Mouse (Mus musculus) limb, embryonic 12.5 days (tissue): ENCODE data around the gene Pip4k2b. TPM values are rescaled to one million over a fixed set of nuclear protein-coding genes. Genes with fewer than 3 reads are reported as not detected.
A peak's percentile ranks its signal among the peaks of the same experiment; 100 is the strongest.
"Not testable (repeated sequence)": the region's sequence is repeated elsewhere in the genome, so short reads cannot be mapped to it uniquely, and the experiment has no call there.

Experiments used
- ATAC-seq: fragments of 200-750 bp; cut with Nextera tagmentation; 2 replicates; pipeline ENCODE4 v1.8.0; 2017; ENCODE audit warnings: low read depth, moderate TSS enrichment; ENCODE audit not compliant: insufficient number of reproducible peaks, insufficient read depth, low FRiP score, low TSS enrichment
- H3K27ac ChIP-seq: fragments of 300-500 bp; sonication (generic); 2 replicates; pipeline ENCODE4 v1.5.1; 2016; ENCODE audit warnings: mild to moderate bottlenecking, moderate library complexity
- H3K27me3 ChIP-seq: fragments of 300-500 bp; sonication (generic); 2 replicates; pipeline ENCODE4 v1.6.1; 2016; ENCODE audit warnings: mild to moderate bottlenecking, moderate library complexity
- H3K36me3 ChIP-seq: fragments of 300-500 bp; sonication (generic); 2 replicates; pipeline ENCODE4 v1.6.1; 2016; ENCODE audit warnings: mild to moderate bottlenecking, moderate library complexity
- H3K4me1 ChIP-seq: fragments of 300-500 bp; sonication (generic); replicated peaks from 2 replicates; pipeline ENCODE4 v1.6.1; 2016
- H3K4me2 ChIP-seq: fragments of 300-500 bp; sonication (generic); 2 replicates; pipeline ENCODE4 v1.6.1; 2016; ENCODE audit warnings: mild to moderate bottlenecking, moderate library complexity
- H3K4me3 ChIP-seq: fragments of 300-500 bp; sonication (generic); replicated peaks from 2 replicates; pipeline ENCODE4 v1.5.1; 2016; ENCODE audit warnings: mild to moderate bottlenecking
- H3K9ac ChIP-seq: fragments of 300-500 bp; sonication (generic); replicated peaks from 2 replicates; pipeline ENCODE4 v1.6.1; 2016; ENCODE audit warnings: mild to moderate bottlenecking, moderate library complexity
- H3K9me3 ChIP-seq: fragments of 300-500 bp; sonication (generic); 2 replicates; pipeline ENCODE4 v1.6.1; 2016; ENCODE audit warnings: mild to moderate bottlenecking, moderate library complexity
- WGBS: fragments of 180-500 bp; shearing (Covaris S2); methylation state at CpG from one replicate; pipeline ENCODE4 v1.1.7; 2016; 5-methylcytosine and 5-hydroxymethylcytosine counted together
- polyA plus RNA-seq: library from polyadenylated mRNA; unstranded; fragments of >200 nt; fragmentation: Nextera tagmentation; extraction: Ambion mirVana; gene quantifications from 2 replicates; pipeline ENCODE4 v1.2.1, GENCODE M21; 2016

The Pip4k2b gene
- polyA plus RNA-seq: 2.2 and 2.7 TPM in 2 replicates

DNA sequence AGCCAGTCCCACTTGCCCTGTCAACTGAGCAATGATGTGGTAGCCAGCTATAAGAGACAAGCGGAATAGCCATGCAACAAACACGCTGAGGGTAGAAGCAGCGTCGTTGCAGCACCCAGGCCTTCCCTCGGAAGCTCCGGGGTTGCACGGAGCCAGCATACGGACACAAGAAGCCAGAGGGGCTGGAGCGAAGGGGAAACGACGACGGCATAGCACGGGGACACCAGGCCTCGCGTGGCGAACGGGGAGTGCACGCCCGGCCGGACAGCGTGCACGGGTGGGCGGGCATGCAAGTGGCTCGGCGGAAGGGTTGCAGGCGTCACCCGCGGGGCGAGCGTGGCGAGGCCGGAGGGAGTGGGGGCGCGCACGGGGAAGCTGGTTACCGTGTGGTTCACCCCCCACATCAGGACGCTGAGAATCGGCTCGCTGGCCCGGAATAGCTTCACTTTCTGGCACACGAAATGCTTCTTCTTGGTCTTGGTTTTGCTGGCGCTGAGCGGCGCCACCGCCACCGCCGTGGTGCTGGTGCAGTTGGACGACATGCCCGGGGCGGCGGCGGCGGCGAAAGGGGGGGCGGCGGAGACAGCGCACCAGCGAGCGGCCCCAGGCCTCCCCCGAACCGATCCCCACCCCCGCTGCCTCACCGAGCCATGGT, at the start of gene Pip4k2b:
TSS of gene Pip4k2b (minus strand) at position 642 of the 655 bp plus-strand sequence.
- peak within 1 kb of the TSS; percentile 83 for H3K4me3 ChIP-seq
- peak within 1 kb of the TSS; percentile 82 for H3K9ac ChIP-seq
- ATAC-seq: peak; percentile 16; the same call in 1 of the 2 replicates
- no peaks in the 10 kb centered on the region for H3K27me3 ChIP-seq
- WGBS: under 1% methylated on average over 48 of the region's 63 CpGs
- H3K27ac ChIP-seq: peak within 1 kb of the TSS; percentile 94
- peak within 1 kb of the TSS; percentile 85 for H3K4me2 ChIP-seq
- H3K36me3 ChIP-seq: peaks cover 34% of the 10 kb centered on the region
- H3K4me1 ChIP-seq: peaks cover 18% of the 10 kb centered on the region
- 0 out of 2 replicates have a peak, but pooled peaks cover under 1% of the 10 kb centered on the region for H3K9me3 ChIP-seq

DNA sequence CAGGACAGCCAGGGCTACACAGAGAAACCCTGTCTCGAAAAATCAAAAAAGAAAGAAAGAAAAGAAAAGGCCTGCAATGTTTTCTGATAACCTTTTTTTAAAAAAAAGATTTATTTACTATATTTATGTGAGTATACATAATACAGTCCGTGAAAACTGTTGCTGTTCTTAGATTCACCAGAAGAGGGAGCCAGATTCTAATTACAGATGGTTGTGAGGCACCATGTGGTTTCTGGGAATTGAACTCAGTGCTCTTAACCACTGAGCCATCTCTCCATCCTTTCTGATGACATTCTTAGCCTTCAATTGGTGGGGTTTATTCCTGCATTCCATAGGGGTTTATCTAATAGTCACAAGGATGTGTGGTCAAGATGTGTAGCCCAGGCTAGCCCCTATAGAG, 48.7 kb upstream of the Pip4k2b start:
- Histone ChIP-seq H3K4me2 (no peak overlapping the region), H3K4me3 (no peak overlapping the region), H3K27ac (no peak overlapping the region), H3K9ac (no peak overlapping the region), H3K36me3 (no peaks in the 10 kb centered on the region), H3K9me3 (no peaks in the 10 kb centered on the region), H3K27me3 (no peaks in the 10 kb centered on the region), H3K4me1 (no peaks in the 10 kb centered on the region; the same call in 1 of the 2 replicates)
- WGBS: 8% methylated on average over 2 of the region's 2 CpGs
- no peak for ATAC-seq

DNA sequence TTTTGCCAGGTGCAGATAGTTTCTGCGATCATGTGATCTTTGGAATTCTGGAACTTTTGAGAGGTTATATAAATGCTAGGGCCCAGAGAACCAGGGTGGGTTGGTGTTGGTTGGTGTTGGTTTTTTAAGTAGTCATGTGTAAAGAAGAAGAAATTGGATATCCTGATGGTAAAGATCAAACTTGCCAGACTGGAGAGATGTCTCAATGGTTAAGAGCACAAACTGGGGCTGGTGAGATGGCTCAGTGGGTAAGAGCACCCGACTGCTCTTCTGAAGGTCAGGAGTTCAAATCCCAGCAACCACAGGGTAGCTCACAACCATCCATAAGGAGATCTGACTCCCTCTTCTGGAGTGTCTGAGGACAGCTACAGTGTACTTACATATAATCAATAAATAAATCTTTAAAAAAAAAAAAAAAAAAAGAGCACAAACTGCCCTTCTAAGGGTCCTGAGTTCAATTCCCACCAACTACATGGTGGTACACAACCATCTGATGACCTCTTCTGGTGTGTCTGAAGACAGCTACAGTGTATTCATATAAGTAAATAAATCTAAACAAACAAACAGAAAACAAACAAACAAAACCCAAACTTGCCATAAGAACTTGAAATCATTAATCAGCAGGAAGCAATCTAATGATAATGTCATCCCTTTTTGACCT, 46.4 kb upstream of the Pip4k2b start:
- WGBS: 86% methylated on average over 2 of the region's 2 CpGs
- H3K9me3 ChIP-seq, H3K27ac ChIP-seq, ATAC-seq, H3K36me3 ChIP-seq, H3K4me2 ChIP-seq, H3K27me3 ChIP-seq, H3K4me3 ChIP-seq, H3K4me1 ChIP-seq, H3K9ac ChIP-seq: not testable (repeated sequence)

DNA sequence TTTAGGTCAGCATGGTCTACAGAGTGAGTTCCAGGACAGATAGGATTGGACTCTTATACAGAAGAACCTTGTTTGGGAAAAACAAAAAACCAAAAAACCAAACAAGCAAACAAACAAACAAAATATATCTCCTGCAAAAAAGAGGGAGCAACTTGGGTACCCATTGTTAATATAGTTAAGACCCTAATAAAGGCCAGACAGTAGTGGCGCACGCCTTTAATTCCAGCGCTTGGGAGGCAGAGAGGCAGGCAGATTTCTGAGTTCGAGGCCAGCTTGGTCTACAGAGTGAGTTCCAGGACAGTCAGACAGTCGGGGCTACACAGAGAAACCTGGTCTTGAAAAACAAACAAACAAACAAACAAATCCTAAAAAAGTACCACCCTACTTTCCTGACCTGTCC, 45.2 kb upstream of the Pip4k2b start:
- Histone ChIP-seq H3K4me2 (no peak overlapping the region), H3K9me3 (no peaks in the 10 kb centered on the region), H3K27me3 (no peaks in the 10 kb centered on the region), H3K36me3 (no peaks in the 10 kb centered on the region), H3K9ac (no peak overlapping the region), H3K4me1 (no peaks in the 10 kb centered on the region), H3K4me3 (no peak overlapping the region), H3K27ac (no peak overlapping the region)
- no peak for ATAC-seq
- WGBS: 88% methylated on average over 5 of the region's 5 CpGs

DNA sequence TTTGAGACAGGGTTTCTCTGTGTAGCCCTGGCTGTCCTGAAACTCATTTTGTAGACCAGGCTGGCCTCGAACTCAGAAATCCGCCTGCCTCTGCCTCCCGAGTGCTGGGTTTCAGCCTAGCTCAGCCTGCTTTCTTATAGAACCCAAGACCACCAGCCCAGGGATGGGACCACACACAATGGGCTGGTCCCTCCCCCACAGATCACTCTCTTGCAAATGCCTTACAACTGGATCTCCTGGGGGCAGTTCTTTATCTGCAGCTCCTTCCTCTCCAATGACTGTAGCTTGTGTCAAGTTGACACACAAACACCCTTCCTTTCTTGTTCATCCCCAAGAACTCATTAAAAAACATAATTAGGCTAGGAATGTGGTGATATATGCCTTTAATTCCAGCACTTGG, 43.5 kb upstream of the Pip4k2b start:
- Histone ChIP-seq H3K27ac (no peak overlapping the region), H3K4me2 (no peak overlapping the region), H3K4me3 (no peak overlapping the region), H3K4me1 (peaks cover 3% of the 10 kb centered on the region; the same call in 1 of the 2 replicates), H3K36me3 (no peaks in the 10 kb centered on the region), H3K9ac (no peak overlapping the region), H3K27me3 (no peaks in the 10 kb centered on the region), H3K9me3 (0 out of 2 replicates have a peak, but pooled peaks cover 2% of the 10 kb centered on the region)
- ATAC-seq: no peak
- WGBS: 91% methylated on average over 3 of the region's 3 CpGs

DNA sequence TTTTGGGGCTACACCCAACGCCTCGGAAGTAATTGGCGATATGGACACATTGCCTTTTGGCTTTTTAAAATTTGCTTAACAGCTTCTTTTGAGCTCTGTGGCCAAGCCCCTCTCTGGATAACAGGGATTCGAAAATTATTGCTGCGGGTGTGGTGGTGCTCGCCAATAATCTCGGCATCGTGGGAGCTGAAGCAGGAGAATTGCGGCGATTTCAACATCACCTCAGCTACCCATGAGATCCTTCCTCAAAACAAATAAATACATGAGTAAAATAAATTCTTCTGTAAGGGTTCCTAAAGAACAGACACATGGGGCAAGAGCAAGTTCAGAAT, 38.0 kb upstream of the Pip4k2b start:
- H3K4me3 ChIP-seq: peak overlapping the region; percentile 78
- 0 out of 2 replicates have a peak, but pooled peaks cover 2% of the 10 kb centered on the region for H3K9me3 ChIP-seq
- under 1% methylated on average over 10 of the region's 10 CpGs for WGBS
- ATAC-seq: no peak
- H3K27me3 ChIP-seq: no peaks in the 10 kb centered on the region
- peaks cover 35% of the 10 kb centered on the region for H3K36me3 ChIP-seq
- peak overlapping the region; percentile 95 for H3K9ac ChIP-seq
- peak overlapping the region; percentile 66 for H3K27ac ChIP-seq
- H3K4me2 ChIP-seq: peak overlapping the region; percentile 64
- peaks cover 20% of the 10 kb centered on the region for H3K4me1 ChIP-seq

DNA sequence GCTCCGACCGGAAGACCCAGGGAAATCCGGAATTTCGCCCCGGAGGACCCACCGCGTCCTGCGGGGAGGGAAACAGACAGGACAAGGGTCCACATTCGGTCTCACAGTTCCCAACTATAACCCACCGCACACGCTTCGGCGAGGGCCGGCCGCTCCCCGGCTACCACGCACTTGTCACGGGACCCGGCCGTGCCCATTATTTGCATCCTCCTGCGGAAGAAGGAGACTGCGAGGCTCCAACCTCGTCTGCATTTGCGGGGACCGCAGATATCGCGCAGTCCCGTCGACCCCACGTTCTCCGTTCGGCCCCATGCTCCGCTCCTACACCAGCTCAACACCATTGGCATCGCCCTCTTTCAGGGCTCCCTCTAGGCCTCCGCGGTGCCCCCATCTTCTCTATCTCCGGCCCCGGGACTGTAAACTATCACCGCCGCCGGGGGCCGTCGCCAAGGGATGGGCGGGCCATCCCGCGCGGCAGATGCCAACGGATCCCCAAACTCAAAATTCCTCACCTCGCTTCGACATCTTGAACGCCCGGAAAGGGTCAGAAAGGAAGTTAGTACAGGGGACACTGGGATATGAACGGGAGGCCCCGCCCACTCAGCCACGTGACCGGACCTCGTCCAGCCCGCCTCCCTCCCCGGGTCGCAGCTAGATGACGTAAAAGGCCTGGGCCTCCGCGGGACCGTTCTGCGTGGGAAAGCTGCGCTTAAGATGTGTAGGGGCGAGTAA, 37.5 kb upstream of the Pip4k2b start, which contains the start of gene Rpl23:
TSS of gene Rpl23 (minus strand) at position 606 of the 732 bp plus-strand sequence.
- Histone ChIP-seq H3K4me2 (peak within 1 kb of the TSS; percentile 64), H3K9ac (peak within 1 kb of the TSS; percentile 95), H3K27ac (peak within 1 kb of the TSS; percentile 96), H3K27me3 (no peaks in the 10 kb centered on the region), H3K4me1 (peaks cover 20% of the 10 kb centered on the region), H3K36me3 (peaks cover 40% of the 10 kb centered on the region), H3K4me3 (peak within 1 kb of the TSS; percentile 78), H3K9me3 (0 out of 2 replicates have a peak, but pooled peaks cover 2% of the 10 kb centered on the region)
- under 1% methylated on average over 67 of the region's 67 CpGs for WGBS
- ATAC-seq: peak; percentile 92

DNA sequence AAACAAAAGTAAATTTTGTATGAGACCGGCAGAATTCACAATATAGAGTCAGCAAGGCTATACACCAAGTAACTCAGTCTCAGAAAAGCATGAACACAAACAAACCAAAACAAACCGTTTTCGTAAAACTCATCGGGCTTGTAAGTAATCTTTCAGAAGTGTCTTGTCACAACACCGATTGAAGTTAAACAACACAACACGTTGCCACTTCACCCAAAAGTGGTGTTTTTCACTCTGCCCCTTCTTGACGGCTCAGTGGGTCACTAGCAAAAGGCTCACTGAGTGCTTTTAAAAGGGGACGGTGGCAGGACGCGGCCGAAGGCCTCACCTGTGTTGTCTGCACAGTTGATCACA, 37.0 kb upstream of the Pip4k2b start:
- Histone ChIP-seq H3K36me3 (peaks cover 46% of the 10 kb centered on the region), H3K4me2 (peak overlapping the region; percentile 64), H3K27me3 (no peaks in the 10 kb centered on the region), H3K9ac (peak overlapping the region; percentile 95), H3K27ac (peak overlapping the region; percentile 96; the same call in 1 of the 2 replicates), H3K4me1 (peaks cover 20% of the 10 kb centered on the region), H3K9me3 (0 out of 2 replicates have a peak, but pooled peaks cover 2% of the 10 kb centered on the region), H3K4me3 (peak overlapping the region; percentile 78)
- ATAC-seq: no peak
- 1% methylated on average over 11 of the region's 11 CpGs for whole genome bisulfite sequencing

DNA sequence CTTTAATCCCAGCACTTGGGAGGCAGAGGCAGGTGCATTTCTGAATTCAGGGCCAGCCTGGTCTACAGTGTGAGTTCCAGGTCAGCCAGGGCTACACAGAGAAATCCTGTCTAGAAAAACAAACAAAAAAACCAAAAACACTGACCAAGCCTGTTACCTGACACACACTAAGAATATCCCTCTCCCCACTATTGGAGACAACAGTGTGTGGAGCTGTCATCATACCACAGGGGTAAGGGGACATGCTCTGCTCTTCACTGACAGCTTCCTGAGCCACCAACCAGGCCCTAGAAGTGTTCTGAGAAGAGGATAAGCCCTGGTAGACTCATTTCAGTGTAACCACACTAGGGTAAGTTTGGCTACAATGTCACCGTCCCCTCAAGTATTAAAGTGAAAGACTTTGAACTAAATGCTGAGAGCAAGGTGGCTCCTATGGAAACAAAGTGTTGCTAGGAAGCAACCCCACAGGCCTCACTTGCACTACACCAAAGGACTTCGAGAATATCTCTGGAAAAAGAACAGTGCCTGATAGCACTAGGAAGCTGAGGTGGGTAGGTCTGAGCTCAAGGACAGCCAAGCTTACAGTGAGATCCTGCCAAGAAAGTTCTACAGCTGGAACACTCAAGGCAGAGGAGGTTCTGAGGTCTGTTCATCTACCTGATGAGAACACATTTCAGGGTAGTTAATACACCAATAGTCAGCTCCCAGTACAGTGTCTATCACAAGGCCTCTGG, 35.6 kb upstream of the Pip4k2b start:
- Histone ChIP-seq H3K9ac (peak overlapping the region; percentile 95; the same call in 1 of the 2 replicates), H3K4me3 (peak overlapping the region; percentile 78), H3K4me2 (peak overlapping the region; percentile 64), H3K9me3 (0 out of 2 replicates have a peak, but pooled peaks cover 2% of the 10 kb centered on the region), H3K27me3 (no peaks in the 10 kb centered on the region), H3K4me1 (peaks cover 20% of the 10 kb centered on the region), H3K27ac (no peak overlapping the region), H3K36me3 (peaks cover 59% of the 10 kb centered on the region)
- ATAC-seq: no peak
- 81% methylated on average over 2 of the region's 2 CpGs for WGBS

DNA sequence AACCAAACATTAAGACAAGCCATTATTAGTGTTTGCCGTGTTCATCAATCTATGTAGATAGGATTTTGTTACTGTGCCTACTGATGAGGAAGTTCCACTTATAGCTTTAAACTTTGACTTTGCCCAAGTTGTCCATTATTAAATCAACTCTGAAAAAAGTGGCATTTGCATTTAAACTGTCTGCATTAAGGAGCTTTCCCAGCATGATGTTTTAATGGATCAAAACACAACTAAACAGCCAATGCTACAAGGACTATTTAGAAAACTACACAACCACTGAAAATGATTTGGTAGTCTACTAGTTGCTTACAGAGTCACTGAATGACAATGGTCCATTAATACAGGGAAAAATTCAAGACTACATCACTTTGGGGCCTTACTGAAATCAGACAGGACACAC, 34.4 kb upstream of the Pip4k2b start:
- Histone ChIP-seq H3K4me2 (no peak overlapping the region), H3K36me3 (peaks cover 62% of the 10 kb centered on the region), H3K9ac (no peak overlapping the region), H3K9me3 (no peaks in the 10 kb centered on the region), H3K4me3 (no peak overlapping the region), H3K27ac (no peak overlapping the region), H3K4me1 (peaks cover 20% of the 10 kb centered on the region), H3K27me3 (no peaks in the 10 kb centered on the region)
- no peak for ATAC-seq
- WGBS: 97% methylated on average over 1 of the region's 1 CpGs
